In genomic region chr3:12216035-12216434, GRCm38 (mm10) we compare ENCODE assay signal across 26 mouse cellular contexts.
"Had no signal": no experiment of that assay in that cellular context is flagged by ENCODE, and none has a peak within 500 bp of the region (broad histone marks: within the 10 kb centered on the region; RNA-seq: fewer than 3 reads in every experiment).

No protein-coding gene starts in this region.

- H3K4me3 ChIP-seq: heart, adult 2 months; heart, embryonic 10.5 days; heart, embryonic 12.5 days; hindbrain, embryonic 13.5 days; hindbrain, embryonic 15.5 days; kidney, embryonic 15.5 days; limb, embryonic 10.5 days; limb, embryonic 12.5 days; liver, embryonic 13.5 days; liver, embryonic 15.5 days had no signal

- H3K9me3 ChIP-seq: heart, embryonic 10.5 days; heart, embryonic 12.5 days; hindbrain, embryonic 13.5 days; hindbrain, embryonic 15.5 days; kidney, embryonic 15.5 days; limb, embryonic 10.5 days; limb, embryonic 12.5 days; liver, embryonic 13.5 days; liver, embryonic 15.5 days had no signal

- ATAC-seq: hindbrain, postnatal 0 days; intestine, embryonic 16.5 days had no signal

- H3K9ac ChIP-seq: heart, embryonic 12.5 days; hindbrain, embryonic 13.5 days; hindbrain, embryonic 15.5 days; kidney, embryonic 15.5 days; limb, embryonic 12.5 days; liver, embryonic 13.5 days; liver, embryonic 15.5 days had no signal

- H3K4me1 ChIP-seq: heart, embryonic 10.5 days; heart, embryonic 12.5 days; hindbrain, embryonic 13.5 days; hindbrain, embryonic 15.5 days; kidney, embryonic 15.5 days; limb, embryonic 10.5 days; limb, embryonic 12.5 days; liver, embryonic 13.5 days; liver, embryonic 15.5 days had no signal

- H3K4me2 ChIP-seq: heart, embryonic 12.5 days; hindbrain, embryonic 13.5 days; hindbrain, embryonic 15.5 days; kidney, embryonic 15.5 days; limb, embryonic 12.5 days; liver, embryonic 11.5 days; liver, embryonic 13.5 days; liver, embryonic 15.5 days had no signal

- H3K27ac ChIP-seq: heart, adult 2 months; heart, embryonic 10.5 days; hindbrain, embryonic 13.5 days; hindbrain, embryonic 15.5 days; hindbrain, postnatal 0 days; kidney, embryonic 15.5 days; kidney, postnatal 0 days; limb, embryonic 10.5 days; limb, embryonic 12.5 days; liver, embryonic 13.5 days; liver, embryonic 15.5 days had no signal

- DNase-seq: gastrocnemius, postnatal 14 days; gastrocnemius, postnatal 36 days; heart, adult 11 months; heart, adult 2 months; heart, postnatal 10 days; kidney, adult 11 months; kidney, adult 2 months; kidney, adult 9 months; kidney, postnatal 14 days; kidney, postnatal 36 days; layer of hippocampus, adult 9-11 months; layer of hippocampus, postnatal 36 days; liver; liver, embryonic 13.5 days had no signal

- H3K36me3 ChIP-seq: heart, embryonic 10.5 days; heart, embryonic 12.5 days; hindbrain, embryonic 13.5 days; hindbrain, embryonic 15.5 days; kidney, embryonic 15.5 days; limb, embryonic 10.5 days; limb, embryonic 12.5 days; liver, embryonic 13.5 days; liver, embryonic 15.5 days had no signal

- H3K27me3 ChIP-seq: heart, embryonic 12.5 days; hindbrain, embryonic 13.5 days; hindbrain, embryonic 15.5 days; kidney, embryonic 15.5 days; limb, embryonic 12.5 days; liver, embryonic 13.5 days; liver, embryonic 15.5 days had no signal
